Mouse (Mus musculus): ENCODE results near the gene Cxcl10. TPM values are rescaled to one million over a fixed set of nuclear protein-coding genes. Genes with fewer than 3 reads are reported as not detected.

Cxcl10 gene
- 1 to 10 TPM; 1.6 to 2.7 TPM for total RNA-seq (2023)

DNA sequence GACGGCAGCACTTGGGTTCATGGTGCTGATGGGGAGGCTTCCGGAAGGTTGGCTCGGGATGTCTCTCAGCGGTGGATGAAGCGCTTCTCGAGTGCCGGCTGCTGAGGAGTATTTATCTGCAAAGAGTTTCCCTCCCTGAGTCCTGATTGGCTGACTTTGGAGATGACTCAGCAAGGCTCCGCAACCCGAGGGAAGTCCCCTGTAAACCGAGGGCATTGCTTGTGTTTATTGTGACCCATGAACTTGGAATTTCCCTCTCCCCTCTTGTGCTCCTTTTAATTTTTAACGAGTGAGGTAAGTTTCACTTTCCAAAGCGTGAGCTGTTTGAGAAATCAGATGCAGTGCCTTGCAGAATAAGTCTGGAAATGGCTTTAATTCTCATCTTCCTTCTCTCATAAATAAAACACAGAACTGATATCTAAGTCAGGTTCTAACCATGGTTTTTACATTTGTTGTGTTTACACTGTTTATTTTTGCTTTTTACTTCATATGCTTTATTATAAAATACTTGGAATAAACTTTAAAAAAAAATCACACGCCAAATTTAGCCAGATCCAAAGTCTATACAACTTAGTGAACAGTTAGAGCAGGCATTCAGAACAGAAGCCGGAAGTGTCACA lies at the start of gene Cxcl10:
Cxcl10 (minus strand) TSS at position 96 of the 620 bp plus-strand sequence.

DNA sequence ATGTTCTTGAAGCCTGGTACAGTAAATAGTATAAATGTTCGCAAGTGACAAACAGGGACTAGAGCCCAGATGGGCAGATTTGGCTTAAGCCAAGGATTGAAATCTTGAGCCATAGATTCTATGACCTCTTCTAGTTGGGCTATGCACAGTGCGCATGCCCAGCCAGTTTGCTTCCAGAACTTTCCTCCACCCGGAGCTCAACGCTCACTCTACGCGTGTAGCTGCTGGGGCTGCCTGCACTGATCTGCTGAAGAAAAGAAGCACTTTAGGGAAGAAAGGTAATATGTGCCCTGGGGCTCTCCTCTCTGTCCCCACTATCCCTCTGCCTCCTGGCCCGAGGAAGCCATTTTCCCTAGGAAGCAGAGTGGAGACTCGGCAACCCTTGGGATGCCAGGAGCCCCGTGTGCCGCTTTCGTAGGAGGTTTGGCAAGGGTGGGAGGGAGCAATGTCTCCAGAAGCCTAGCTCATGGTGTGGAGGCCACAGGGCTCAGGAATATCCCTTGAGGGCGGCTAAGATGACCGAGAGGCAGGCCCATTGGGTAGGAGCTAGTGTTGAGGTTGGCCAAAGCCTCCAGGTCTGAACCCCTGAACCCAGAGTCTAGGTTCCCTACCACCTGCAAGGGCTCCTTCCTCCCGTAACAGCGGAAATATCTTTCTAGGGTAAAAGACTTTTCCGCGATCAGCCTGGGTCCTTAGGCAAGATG lies 16.9 kb downstream of the Cxcl10 start, which contains the start of gene Art3:
Art3 (plus strand) TSS at position 193 of the 704 bp plus-strand sequence.

DNA sequence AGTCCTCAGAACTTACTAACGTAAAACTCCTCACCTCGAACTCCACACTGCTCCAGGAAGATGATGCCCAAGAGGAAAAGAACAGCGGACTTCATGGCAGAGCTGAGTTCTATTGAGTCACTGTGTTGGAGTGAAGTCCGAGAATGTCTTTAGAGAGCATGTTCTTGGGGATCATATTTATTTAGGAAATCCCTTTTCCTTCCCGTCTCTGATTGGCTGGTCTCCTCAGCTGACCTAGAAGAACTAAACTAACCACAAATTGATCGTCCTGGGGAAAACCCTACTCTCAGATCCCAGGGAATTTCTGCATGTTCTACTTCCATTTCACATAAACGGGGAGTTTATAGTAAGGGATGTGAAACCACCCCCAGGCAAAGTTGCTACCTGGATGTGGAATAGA lies 20.8 kb downstream of the Cxcl10 start, which contains the start of gene Cxcl9:
Cxcl9 (minus strand) TSS at position 151 of the 400 bp plus-strand sequence.

DNA sequence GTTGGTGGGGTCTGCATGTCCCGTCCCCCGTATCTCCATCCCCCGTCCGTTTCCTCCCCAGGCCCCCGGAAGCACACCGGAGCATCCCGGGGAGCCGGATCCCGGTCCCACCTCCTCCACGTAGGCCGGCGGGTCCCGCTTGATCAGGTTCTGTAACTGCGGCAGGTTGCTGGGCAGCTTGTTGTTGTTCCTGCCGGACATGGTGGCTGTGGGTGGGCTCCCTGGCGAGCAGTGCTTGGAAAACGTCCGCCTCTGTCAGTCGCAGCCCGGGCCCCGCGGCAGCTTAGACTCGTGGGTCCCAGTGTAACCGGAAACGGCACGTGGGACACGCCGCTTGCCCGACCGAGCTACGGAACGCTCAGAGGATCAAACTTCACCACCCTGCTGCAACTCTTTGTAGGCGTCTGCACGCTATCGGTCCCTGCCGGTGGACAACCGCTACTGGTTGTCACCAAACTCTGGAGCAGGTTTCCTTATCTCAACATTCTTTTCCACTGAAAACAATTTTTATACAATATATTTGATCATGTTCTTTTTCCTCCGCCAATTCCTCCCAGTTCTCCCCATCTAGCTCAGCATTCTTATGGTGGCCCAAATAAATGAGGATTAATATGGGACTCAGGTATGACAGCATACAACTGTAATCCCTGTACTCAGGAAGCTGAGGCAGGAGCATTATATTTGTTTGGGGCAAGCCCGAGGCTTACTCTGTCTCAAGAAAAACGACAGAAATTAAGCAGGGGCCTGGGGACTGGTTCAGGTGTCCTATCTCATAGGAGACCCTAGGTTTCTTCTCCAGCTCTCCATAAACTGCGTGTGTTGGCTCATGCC lies 38.8 kb downstream of the Cxcl10 start, which contains the start of gene Sdad1:
Sdad1 (minus strand) TSS at position 799 of the 831 bp plus-strand sequence.

Other genes starting within 250 kb of the Cxcl10 start
- gene Uso1, start 211.0 kb downstream of the Cxcl10 start, total RNA-seq (2023) = 10 to 100 TPM; 62.4 to 63.9 TPM
- not detected for gene U90926, start 133.5 kb downstream of the Cxcl10 start, total RNA-seq (2023)
- gene Ppef2, start 92.6 kb downstream of the Cxcl10 start, total RNA-seq (2023) = under 1 TPM in 1 of 2 experiments, not detected in 1; 0.18 TPM
- gene Naaa, start 70.7 kb downstream of the Cxcl10 start, total RNA-seq (2023) = 1 to 10 TPM; 6.4 to 7.4 TPM
- gene Sdad1, start 38.4 kb downstream of the Cxcl10 start, total RNA-seq (2023) = 10 to 100 TPM; 69.2 to 76.7 TPM
- 1 to 10 TPM in 1 of 2 experiments, under 1 TPM in 1; 0.74 to 1.3 TPM for gene Cxcl9, start 20.8 kb downstream of the Cxcl10 start, total RNA-seq (2023)
- not detected for gene Art3, start 17.1 kb downstream of the Cxcl10 start, total RNA-seq (2023)
- gene Nup54, start 86.3 kb upstream of the Cxcl10 start, total RNA-seq (2023) = 10 to 100 TPM; 49.9 to 60.1 TPM
- gene Scarb2, start 157.9 kb upstream of the Cxcl10 start, total RNA-seq (2023) = 10 to 100 TPM; 40.5 to 48.1 TPM
- not detected for gene Fam47e, start 206.2 kb upstream of the Cxcl10 start, total RNA-seq (2023)